Mouse (Mus musculus): ENCODE measurements around the gene Dnajc2. TPM values are rescaled to one million over a fixed set of nuclear protein-coding genes. Genes with fewer than 3 reads are reported as not detected.

Gene Dnajc2
- polyA plus RNA-seq, 1 experiment from 2014 or later, result 34.2 TPM

- 4% methylated on average over 39 of the region's 51 CpGs for WGBS
- Histone ChIP-seq H3K36me3 (ENCODE audit: insufficient read depth, low read length) (peaks cover 6% of the 10 kb centered on the region), H3K27me3 (replicated peaks; ENCODE audit: insufficient read depth, low read length) (no peaks in the 10 kb centered on the region), H3K9ac (replicated peaks; ENCODE audit: low read depth) (peak overlapping the region; percentile 96), H3K9me3 (ENCODE audit: low read length) (no peaks in the 10 kb centered on the region), H3K4me3 (ENCODE audit: low read depth, low read length) (peak overlapping the region; percentile 97), H3K27ac (ENCODE audit: low read length) (peak overlapping the region; percentile 87), H3K4me1 (ENCODE audit: insufficient read depth, low read depth, low read length) (0 out of 2 replicates have a peak, but pooled peaks cover 6% of the 10 kb centered on the region), H3K4me2 (replicated peaks; ENCODE audit: low read depth, low read length) (peak overlapping the region; percentile 70)
- DNase-seq (ENCODE audit: low spot score), result peak; percentile 93
- no peak for TF ChIP-seq EP300 (IDR thresholded peaks at IDR 0.05)
- TF ChIP-seq CTCF (IDR thresholded peaks at IDR 0.05), result no peak
- peak; percentile 88 for ATAC-seq
Observed at GRCm38 (mm10) chr5:21786258-21787185, 1.5 kb upstream of the Dnajc2 start.

DNA sequence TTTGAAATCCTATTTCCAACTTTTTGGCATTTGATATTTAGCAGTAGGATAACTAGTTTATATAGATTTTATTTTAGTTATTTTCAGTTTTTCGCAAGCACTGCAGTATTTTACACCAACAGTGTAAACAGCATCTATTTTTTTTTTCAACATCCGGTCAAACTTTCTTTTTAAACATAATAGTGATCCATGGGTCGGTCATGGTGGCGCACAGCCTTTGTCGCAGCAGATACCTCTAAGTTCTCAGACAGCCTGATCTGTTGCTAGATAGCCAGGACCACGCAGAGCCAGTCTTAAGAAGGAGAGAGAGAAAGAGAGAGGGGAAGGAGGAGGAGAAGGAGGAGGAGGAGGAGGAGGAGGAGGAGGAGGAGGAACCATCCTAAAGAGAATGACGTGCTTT, 725 bp upstream of the Dnajc2 start:
- DNase-seq (ENCODE audit: low spot score) (no peak), ATAC-seq (no peak)
- Histone ChIP-seq H3K36me3 (ENCODE audit: insufficient read depth, low read length) (peaks cover 13% of the 10 kb centered on the region), H3K27me3 (replicated peaks; ENCODE audit: insufficient read depth, low read length) (no peaks in the 10 kb centered on the region), H3K4me1 (ENCODE audit: insufficient read depth, low read depth, low read length) (0 out of 2 replicates have a peak, but pooled peaks cover 6% of the 10 kb centered on the region), H3K9ac (replicated peaks; ENCODE audit: low read depth) (no peak overlapping the region), H3K27ac (ENCODE audit: low read length) (peak overlapping the region; percentile 87; the same call in 1 of the 2 replicates), H3K4me3 (ENCODE audit: low read depth, low read length) (no peak overlapping the region), H3K9me3 (ENCODE audit: low read length) (no peaks in the 10 kb centered on the region), H3K4me2 (replicated peaks; ENCODE audit: low read depth, low read length) (peak overlapping the region; percentile 70; the same call in 1 of the 2 replicates)
- TF ChIP-seq CTCF (IDR thresholded peaks at IDR 0.05), result no peak
- no peak for TF ChIP-seq EP300 (IDR thresholded peaks at IDR 0.05)
- 78% methylated on average over 7 of the region's 7 CpGs for WGBS

DNA sequence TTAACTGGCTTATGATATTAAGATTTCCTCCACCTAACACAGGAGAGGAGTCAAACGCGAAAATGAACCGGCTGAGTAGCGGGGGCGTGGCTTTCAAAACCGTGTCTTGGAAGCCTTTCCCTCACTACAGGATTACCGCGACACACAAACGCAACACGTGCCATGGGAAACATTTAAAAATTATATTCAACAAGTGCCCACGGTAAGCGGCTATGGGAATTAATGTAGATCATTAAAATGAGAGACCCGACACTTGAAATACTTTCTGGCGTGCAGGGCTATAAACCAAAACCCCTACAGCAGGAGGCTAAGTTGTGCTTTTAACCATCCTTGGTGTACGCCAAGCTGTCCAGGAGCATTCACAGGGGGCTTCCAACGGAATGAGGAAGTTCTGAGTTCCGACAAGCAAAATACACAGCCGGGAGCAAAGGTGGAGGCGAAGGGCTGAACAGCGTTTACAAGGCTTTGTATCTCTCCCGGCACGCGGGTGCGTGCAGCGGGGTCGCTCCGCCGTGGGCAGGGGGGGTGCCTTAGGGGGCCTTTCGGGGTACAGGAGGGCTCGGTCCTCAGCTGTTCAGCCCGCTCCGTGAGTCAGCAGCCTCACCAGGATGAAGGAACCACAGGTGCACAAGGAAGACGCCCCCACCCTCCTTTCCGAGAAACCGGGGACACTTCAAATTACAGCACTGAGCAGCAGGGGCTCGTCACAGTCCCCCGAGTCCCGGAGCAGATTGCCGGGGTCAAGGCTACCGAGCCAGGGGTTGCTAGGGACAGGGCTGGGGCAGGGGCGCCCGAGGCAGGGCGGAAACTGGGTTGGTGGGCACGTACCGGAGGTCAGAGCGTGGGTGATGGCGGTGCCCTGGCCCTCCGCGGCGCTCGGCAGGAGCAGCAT, 644 bp downstream of the Dnajc2 start:
- Histone ChIP-seq H3K36me3 (ENCODE audit: insufficient read depth, low read length) (peaks cover 22% of the 10 kb centered on the region), H3K4me2 (replicated peaks; ENCODE audit: low read depth, low read length) (peak overlapping the region; percentile 98), H3K4me1 (ENCODE audit: insufficient read depth, low read depth, low read length) (0 out of 2 replicates have a peak, but pooled peaks cover 6% of the 10 kb centered on the region), H3K4me3 (ENCODE audit: low read depth, low read length) (peak overlapping the region; percentile 95), H3K9me3 (ENCODE audit: low read length) (no peaks in the 10 kb centered on the region), H3K27me3 (replicated peaks; ENCODE audit: insufficient read depth, low read length) (no peaks in the 10 kb centered on the region), H3K27ac (ENCODE audit: low read length) (peak overlapping the region; percentile 57), H3K9ac (replicated peaks; ENCODE audit: low read depth) (peak overlapping the region; percentile 55)
- ATAC-seq (peak; percentile 7), DNase-seq (ENCODE audit: low spot score) (peak; percentile 11)
- WGBS, result 1% methylated on average over 40 of the region's 51 CpGs
- TF ChIP-seq CTCF (IDR thresholded peaks at IDR 0.05), result no peak

DNA sequence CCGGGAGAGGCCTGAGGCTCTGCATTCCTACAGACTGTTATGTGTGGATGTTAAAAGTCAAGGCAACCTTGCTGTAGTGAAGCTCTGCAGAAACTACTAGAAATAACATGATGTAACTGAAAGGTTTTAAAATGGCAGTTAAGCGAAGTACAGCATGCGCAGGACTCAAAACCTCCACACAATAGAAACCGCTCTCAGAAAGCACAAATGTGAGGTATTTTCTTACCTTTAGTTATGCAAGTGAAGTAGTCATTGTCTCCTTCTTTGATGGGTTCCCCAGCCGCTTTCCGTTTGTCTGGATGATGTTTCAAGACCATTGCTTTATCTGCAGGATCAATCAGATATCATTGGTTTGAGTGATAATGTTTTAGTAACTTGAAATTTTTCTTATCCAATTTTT, 8.6 kb downstream of the Dnajc2 start:
- WGBS, result 93% methylated on average over 6 of the region's 6 CpGs
- Histone ChIP-seq H3K9me3 (ENCODE audit: low read length) (no peaks in the 10 kb centered on the region), H3K36me3 (ENCODE audit: insufficient read depth, low read length) (peaks cover 35% of the 10 kb centered on the region), H3K4me2 (replicated peaks; ENCODE audit: low read depth, low read length) (no peak overlapping the region), H3K9ac (replicated peaks; ENCODE audit: low read depth) (no peak overlapping the region), H3K4me3 (ENCODE audit: low read depth, low read length) (no peak overlapping the region), H3K27ac (ENCODE audit: low read length) (no peak overlapping the region), H3K27me3 (replicated peaks; ENCODE audit: insufficient read depth, low read length) (no peaks in the 10 kb centered on the region), H3K4me1 (ENCODE audit: insufficient read depth, low read depth, low read length) (no peaks in the 10 kb centered on the region)
- no peak for DNase-seq (ENCODE audit: low spot score)
- TF ChIP-seq EP300 (IDR thresholded peaks at IDR 0.05), result no peak
- TF ChIP-seq CTCF (IDR thresholded peaks at IDR 0.05), result no peak
- no peak for ATAC-seq

GRCm38 (mm10) chr5:21769841-21770240, 15.2 kb downstream of the Dnajc2 start:
- DNase-seq (ENCODE audit: low spot score) (no peak), ATAC-seq (no peak)
- Histone ChIP-seq H3K36me3 (ENCODE audit: insufficient read depth, low read length) (peaks cover 29% of the 10 kb centered on the region), H3K27me3 (replicated peaks; ENCODE audit: insufficient read depth, low read length) (no peaks in the 10 kb centered on the region), H3K9ac (replicated peaks; ENCODE audit: low read depth) (no peak overlapping the region), H3K27ac (ENCODE audit: low read length) (no peak overlapping the region), H3K4me2 (replicated peaks; ENCODE audit: low read depth, low read length) (no peak overlapping the region), H3K9me3 (ENCODE audit: low read length) (no peaks in the 10 kb centered on the region), H3K4me3 (ENCODE audit: low read depth, low read length) (no peak overlapping the region), H3K4me1 (ENCODE audit: insufficient read depth, low read depth, low read length) (no peaks in the 10 kb centered on the region)
- WGBS, result 92% methylated on average over 6 of the region's 6 CpGs
- TF ChIP-seq CTCF (IDR thresholded peaks at IDR 0.05) (no peak), EP300 (IDR thresholded peaks at IDR 0.05) (no peak)

DNA sequence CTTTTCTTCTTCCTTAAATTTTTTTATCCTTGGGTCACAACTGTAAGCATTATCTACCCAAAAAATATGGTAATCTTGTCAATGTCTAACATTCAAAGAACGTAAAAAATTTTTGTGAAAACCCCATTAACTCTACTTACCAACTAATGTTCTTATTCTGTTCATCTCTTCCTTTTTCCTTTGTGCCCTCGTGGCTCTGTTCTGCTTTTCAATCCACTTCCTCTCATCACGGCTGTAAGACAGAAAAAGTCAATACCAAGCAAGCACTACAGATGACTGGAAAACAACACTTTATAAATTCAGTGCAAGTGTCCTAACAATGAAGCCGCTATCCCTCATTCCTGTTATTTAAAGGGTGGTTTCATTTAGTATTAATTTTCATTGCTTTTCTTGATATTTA, 16.5 kb downstream of the Dnajc2 start:
- Histone ChIP-seq H3K36me3 (ENCODE audit: insufficient read depth, low read length) (peaks cover 28% of the 10 kb centered on the region; the same call in 1 of the 2 replicates), H3K27ac (ENCODE audit: low read length) (no peak overlapping the region), H3K9ac (replicated peaks; ENCODE audit: low read depth) (no peak overlapping the region), H3K4me1 (ENCODE audit: insufficient read depth, low read depth, low read length) (no peaks in the 10 kb centered on the region), H3K9me3 (ENCODE audit: low read length) (no peaks in the 10 kb centered on the region), H3K27me3 (replicated peaks; ENCODE audit: insufficient read depth, low read length) (no peaks in the 10 kb centered on the region), H3K4me3 (ENCODE audit: low read depth, low read length) (no peak overlapping the region), H3K4me2 (replicated peaks; ENCODE audit: low read depth, low read length) (no peak overlapping the region)
- ATAC-seq (no peak), DNase-seq (ENCODE audit: low spot score) (no peak)
- WGBS, result 85% methylated on average over 4 of the region's 4 CpGs
- TF ChIP-seq EP300 (IDR thresholded peaks at IDR 0.05), result no peak
- no peak for TF ChIP-seq CTCF (IDR thresholded peaks at IDR 0.05)

All from lung, postnatal 0 days (tissue).